Mouse (Mus musculus) forebrain, postnatal 0 days (tissue): ENCODE data around the gene Pum2. TPM values are rescaled to one million over a fixed set of nuclear protein-coding genes. Genes with fewer than 3 reads are reported as not detected.

Experiments
- ATAC-seq: fragments of 200-750 bp; cut with Nextera tagmentation; 2 replicates; pipeline ENCODE4 v1.8.0; 2017; ENCODE audit warnings: mild to moderate bottlenecking, moderate library complexity
- DNase-seq: peaks from one replicate; pipeline ENCODE4 v3.0.0-alpha.2; 2015
- H3K27ac ChIP-seq: fragments of 300-500 bp; sonication (generic); 2 replicates; pipeline ENCODE4 v1.5.1; 2014; ENCODE audit warnings: low read depth, mild to moderate bottlenecking, antibody characterized with exemption, low read length, moderate library complexity, mixed read lengths
- H3K27me3 ChIP-seq: fragments of 300-500 bp; sonication (generic); 2 replicates; pipeline ENCODE4 v1.6.1; 2014; ENCODE audit warnings: mild to moderate bottlenecking, low read length, mixed read lengths; ENCODE audit not compliant: insufficient read depth
- H3K36me3 ChIP-seq: fragments of 300-500 bp; sonication (generic); 2 replicates; pipeline ENCODE4 v1.6.1; 2014; ENCODE audit warnings: mild to moderate bottlenecking, moderate library complexity; ENCODE audit not compliant: insufficient read depth
- H3K4me1 ChIP-seq: fragments of 300-500 bp; sonication (generic); 2 replicates; pipeline ENCODE4 v1.6.1; 2014; ENCODE audit warnings: antibody characterized with exemption; ENCODE audit not compliant: insufficient read depth
- H3K4me2 ChIP-seq: fragments of 300-500 bp; sonication (generic); 2 replicates; pipeline ENCODE4 v1.6.1; 2014; ENCODE audit warnings: low read depth, mild to moderate bottlenecking, moderate library complexity
- H3K4me3 ChIP-seq: fragments of 300-500 bp; sonication (generic); 2 replicates; pipeline ENCODE4 v1.5.1; 2014; ENCODE audit warnings: low read depth, low read length, mixed read lengths
- H3K9ac ChIP-seq: fragments of 300-500 bp; sonication (generic); 2 replicates; pipeline ENCODE4 v1.6.1; 2014; ENCODE audit warnings: mild to moderate bottlenecking
- H3K9me3 ChIP-seq: fragments of 300-500 bp; sonication (generic); 2 replicates; pipeline ENCODE4 v1.6.1; 2016; ENCODE audit warnings: low read length
- CTCF ChIP-seq: sonication (generic); IDR thresholded peaks from 2 replicates; pipeline ENCODE4 v1.5.1; 2016; ENCODE audit warnings: antibody characterized with exemption, control low read depth, low read depth
- WGBS: fragments of 180-500 bp; shearing (Covaris S2); extraction: QIAGEN DNeasy Blood & Tissue Kit; methylation state at CpG from one replicate; pipeline ENCODE4 v1.1.7; 2014; 5-methylcytosine and 5-hydroxymethylcytosine counted together
- polyA plus RNA-seq: library from polyadenylated mRNA; unstranded; fragments of >200 nt; fragmentation: Nextera tagmentation; extraction: Ambion mirVana; gene quantifications from 2 replicates; pipeline ENCODE4 v1.2.1, GENCODE M21; 2015
- total RNA-seq: library from RNA; depleted of rRNA; stranded (reverse); fragments of >200 nt; gene quantifications from 2 replicates; pipeline ENCODE4 v1.2.3, GENCODE M21; 2014

Gene Pum2
- total and polyA plus RNA-seq, 2 experiments from 2014 or later: 37.2 to 133 TPM

DNA sequence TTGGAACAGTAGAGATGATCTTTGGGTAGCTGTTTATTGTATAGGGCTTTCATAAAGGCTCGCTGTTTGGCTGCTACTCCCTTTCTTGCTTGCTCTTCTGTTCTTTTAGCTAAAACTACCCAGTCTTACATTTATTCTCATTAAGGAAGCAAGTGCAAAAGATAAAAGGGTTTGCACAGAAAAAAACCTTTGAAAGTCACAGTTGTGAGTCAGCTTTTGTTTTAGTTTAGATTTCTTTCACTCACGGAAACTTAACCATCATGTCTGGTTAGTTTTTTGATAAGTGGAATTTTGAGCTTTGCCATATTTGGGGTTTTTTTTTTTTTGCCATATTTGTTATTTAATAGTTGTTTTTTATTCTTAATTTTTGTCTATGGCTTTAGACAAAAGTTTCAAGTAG is 38.7 kb downstream of the Pum2 start:
- WGBS: 62% methylated on average over 2 of the region's 2 CpGs
- Histone ChIP-seq H3K9ac (no peak overlapping the region), H3K36me3 (peaks cover 7% of the 10 kb centered on the region)

DNA sequence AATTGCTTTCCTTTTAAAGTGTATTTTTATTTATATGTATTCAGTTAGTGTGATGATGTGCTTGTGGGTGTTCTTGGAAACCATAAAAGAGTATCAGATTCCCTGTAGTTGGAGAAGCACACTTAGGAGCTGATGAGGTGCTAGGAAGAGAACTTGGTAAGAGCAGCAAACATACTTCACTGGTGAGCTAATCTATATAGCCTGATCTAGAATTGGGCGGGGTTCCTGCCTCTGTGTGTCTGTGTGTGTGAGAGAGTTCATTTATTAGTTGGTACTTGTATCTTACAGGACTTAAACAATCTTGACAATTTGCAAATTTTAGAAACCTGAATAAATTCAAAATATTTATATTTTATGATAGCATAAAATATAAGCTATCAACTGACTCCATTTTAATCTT is 42.2 kb downstream of the Pum2 start:
- H3K9me3 ChIP-seq: no peaks in the 10 kb centered on the region
- DNase-seq: no peak
- H3K9ac ChIP-seq: no peak overlapping the region
- no peak overlapping the region for H3K4me2 ChIP-seq
- no peaks in the 10 kb centered on the region for H3K4me1 ChIP-seq
- ATAC-seq: no peak
- TF ChIP-seq CTCF: no peak
- H3K4me3 ChIP-seq: no peak overlapping the region
- H3K27me3 ChIP-seq: no peaks in the 10 kb centered on the region
- 96% methylated on average over 1 of the region's 1 CpGs for WGBS
- no peak overlapping the region for H3K27ac ChIP-seq
- H3K36me3 ChIP-seq: peaks cover 4% of the 10 kb centered on the region

More for the DNA sequence above, 38.7 kb downstream of the Pum2 start:
- TF ChIP-seq CTCF: no peak
- Histone ChIP-seq H3K27ac (no peak overlapping the region), H3K4me3 (no peak overlapping the region), H3K4me1 (no peaks in the 10 kb centered on the region), H3K27me3 (no peaks in the 10 kb centered on the region), H3K9me3 (no peaks in the 10 kb centered on the region), H3K4me2 (no peak overlapping the region)
- ATAC-seq (no peak), DNase-seq (no peak)

DNA sequence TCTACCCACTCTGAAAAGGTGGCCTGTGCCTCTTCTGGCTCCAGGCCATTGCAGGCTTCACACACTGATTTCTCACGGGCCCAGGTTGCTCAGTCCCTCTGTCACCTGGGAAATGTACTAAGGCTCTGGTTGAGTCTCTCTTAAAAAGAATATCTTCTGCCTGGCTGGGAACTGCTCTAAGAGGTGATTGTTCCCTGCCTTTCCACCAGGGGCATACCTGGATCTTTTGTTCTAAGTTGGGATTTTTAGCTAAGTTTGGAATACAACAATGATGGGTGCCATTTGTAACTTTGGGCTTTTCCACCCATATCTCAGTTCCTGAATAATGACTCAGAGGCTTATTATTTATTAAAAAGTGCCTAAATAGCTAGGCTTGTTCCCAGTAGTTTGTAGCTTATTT is 53.0 kb downstream of the Pum2 start:
- Histone ChIP-seq H3K9ac (no peak overlapping the region), H3K4me2 (no peak overlapping the region), H3K4me3 (no peak overlapping the region), H3K27me3 (no peaks in the 10 kb centered on the region), H3K4me1 (no peaks in the 10 kb centered on the region), H3K9me3 (no peaks in the 10 kb centered on the region), H3K36me3 (peaks cover 25% of the 10 kb centered on the region), H3K27ac (no peak overlapping the region)
- 44% methylated on average over 1 of the region's 1 CpGs for WGBS
- ATAC-seq: no peak
- DNase-seq: no peak
- peak; percentile 21; the same call in 1 of the 2 replicates for TF ChIP-seq CTCF

DNA sequence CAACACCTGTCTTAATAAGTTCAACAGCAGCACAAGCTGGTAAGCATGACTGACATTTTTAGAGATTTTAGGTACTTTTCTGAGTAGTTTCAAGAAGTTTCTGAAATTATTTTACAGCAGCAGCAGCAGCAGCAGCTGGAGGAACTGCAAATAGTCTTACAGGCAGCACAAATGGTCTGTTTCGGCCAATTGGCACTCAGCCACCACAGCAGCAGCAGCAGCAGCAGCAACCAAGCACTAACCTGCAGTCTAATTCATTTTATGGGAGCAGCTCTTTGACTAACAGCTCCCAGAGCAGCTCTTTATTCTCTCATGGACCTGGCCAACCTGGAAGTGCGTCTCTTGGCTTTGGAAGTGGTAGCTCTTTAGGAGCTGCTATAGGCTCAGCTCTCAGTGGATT is 54.8 kb downstream of the Pum2 start:
- no peak for TF ChIP-seq CTCF
- Histone ChIP-seq H3K4me2 (no peak overlapping the region), H3K27ac (no peak overlapping the region), H3K27me3 (no peaks in the 10 kb centered on the region), H3K36me3 (peaks cover 21% of the 10 kb centered on the region), H3K9me3 (no peaks in the 10 kb centered on the region), H3K4me1 (no peaks in the 10 kb centered on the region), H3K4me3 (no peak overlapping the region), H3K9ac (no peak overlapping the region)
- ATAC-seq (no peak), DNase-seq (no peak)
- 83% methylated on average over 2 of the region's 2 CpGs for WGBS

DNA sequence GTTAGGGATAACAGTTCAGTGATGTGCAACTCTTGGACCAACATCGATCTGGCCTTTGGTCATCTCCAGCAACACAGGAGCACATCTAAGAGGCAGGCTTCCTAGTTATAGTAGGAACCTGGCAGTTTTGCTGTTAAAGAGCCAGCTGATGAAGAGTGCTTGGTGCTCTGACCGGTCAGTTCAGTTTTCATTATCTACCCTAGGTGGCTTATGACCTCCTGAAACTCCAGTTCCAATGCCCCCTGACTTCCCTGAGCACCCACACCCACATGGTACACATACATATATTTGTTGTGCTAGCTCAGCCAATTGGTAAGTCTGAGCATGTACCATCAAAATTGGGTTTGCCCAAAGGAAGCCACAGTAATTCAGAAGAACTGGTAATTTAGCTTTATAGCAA is 79.7 kb downstream of the Pum2 start:
- 96% methylated on average over 2 of the region's 2 CpGs for WGBS
- Histone ChIP-seq H3K27ac (no peak overlapping the region), H3K4me2 (no peak overlapping the region), H3K4me1 (no peaks in the 10 kb centered on the region), H3K9ac (no peak overlapping the region), H3K9me3 (no peaks in the 10 kb centered on the region), H3K27me3 (no peaks in the 10 kb centered on the region), H3K36me3 (peaks cover 28% of the 10 kb centered on the region; the same call in 1 of the 2 replicates), H3K4me3 (no peak overlapping the region)
- DNase-seq (no peak), ATAC-seq (0 out of 2 replicates have a peak, but pooled peaks have one; percentile 2)
- TF ChIP-seq CTCF: no peak

DNA sequence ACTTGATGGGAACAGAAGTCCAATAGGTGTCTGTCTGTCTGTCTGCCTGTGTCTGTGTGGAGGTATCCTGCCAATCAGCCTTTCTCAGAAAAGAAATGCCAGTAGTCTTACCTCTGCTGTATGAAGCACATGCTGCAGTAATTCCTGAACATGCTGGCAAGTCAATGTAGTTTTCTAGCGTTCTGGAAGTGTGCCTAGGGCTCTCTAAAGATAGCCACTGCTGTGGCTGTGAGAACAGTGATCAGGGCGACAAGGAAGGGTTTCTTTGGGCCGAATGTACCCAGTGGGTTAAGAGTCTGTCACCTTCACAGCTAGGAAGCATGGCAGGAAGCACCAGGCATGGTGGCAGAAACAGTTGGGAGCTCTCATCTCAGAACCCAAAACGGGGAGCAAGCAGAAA is 80.2 kb downstream of the Pum2 start:
- Histone ChIP-seq H3K4me3 (no peak overlapping the region), H3K27me3 (no peaks in the 10 kb centered on the region), H3K4me2 (no peak overlapping the region), H3K9me3 (no peaks in the 10 kb centered on the region), H3K9ac (no peak overlapping the region), H3K36me3 (peaks cover 24% of the 10 kb centered on the region; the same call in 1 of the 2 replicates), H3K4me1 (no peaks in the 10 kb centered on the region), H3K27ac (no peak overlapping the region)
- WGBS: 81% methylated on average over 4 of the region's 4 CpGs
- DNase-seq: no peak
- no peak for TF ChIP-seq CTCF
- peak; percentile 32 for ATAC-seq

DNA sequence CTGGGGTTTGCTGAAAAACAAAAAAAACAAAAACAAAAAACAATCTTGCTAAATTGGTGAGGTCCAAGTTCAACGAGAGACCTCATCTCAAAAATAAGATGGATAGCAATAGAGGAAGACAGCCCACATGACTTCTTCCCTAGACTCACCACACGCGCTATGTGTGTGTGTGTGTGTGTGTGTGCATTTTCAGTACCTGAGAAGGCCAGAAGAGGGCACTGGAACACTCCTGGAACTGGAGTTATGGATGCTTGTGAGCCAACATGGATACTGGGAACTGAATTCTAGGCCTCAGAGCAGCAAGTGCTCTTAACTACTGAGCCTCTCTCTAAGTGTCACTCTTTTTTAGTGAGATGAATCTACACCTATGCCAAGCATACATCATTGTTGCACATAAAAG is 84.1 kb downstream of the Pum2 start:
- WGBS: 97% methylated on average over 3 of the region's 3 CpGs

More for the DNA sequence above, 84.1 kb downstream of the Pum2 start:
- peak; percentile 34; the same call in 1 of the 2 replicates for TF ChIP-seq CTCF
- H3K9ac ChIP-seq: no peak overlapping the region
- H3K27ac ChIP-seq: no peak overlapping the region
- H3K4me3 ChIP-seq: no peak overlapping the region
- no peak overlapping the region for H3K4me2 ChIP-seq
- H3K36me3 ChIP-seq: 0 out of 2 replicates have a peak, but pooled peaks cover 10% of the 10 kb centered on the region
- H3K4me1 ChIP-seq: no peaks in the 10 kb centered on the region
- ATAC-seq (no peak), DNase-seq (no peak)
- no peaks in the 10 kb centered on the region for H3K9me3 ChIP-seq
- no peaks in the 10 kb centered on the region for H3K27me3 ChIP-seq
